Mouse (Mus musculus): ENCODE measurements around the gene Slc18b1. TPM values are rescaled to one million over a fixed set of nuclear protein-coding genes. Genes with fewer than 3 reads are reported as not detected.

Slc18b1 gene
- total RNA-seq, 2 experiments from 2014 or later: 24.1 to 24.7 TPM

Other genes starting within 250 kb of the Slc18b1 start
- 100 to 1,000 TPM; 181 to 221 TPM for gene Rps12, start 9.7 kb upstream of the Slc18b1 start, total RNA-seq (2021)
- under 1 TPM in 1 of 2 experiments, not detected in 1; 0.25 TPM for gene Vnn3, start 54.5 kb downstream of the Slc18b1 start, total RNA-seq (2021)
- under 1 TPM in 1 of 2 experiments, not detected in 1; 0.23 TPM for gene Vnn1, start 97.7 kb downstream of the Slc18b1 start, total RNA-seq (2021)
- gene Taar1, start 123.4 kb downstream of the Slc18b1 start, total RNA-seq (2021): not detected
- gene Taar2, start 141.6 kb downstream of the Slc18b1 start, total RNA-seq (2021): not detected
- not detected for gene Taar3, start 152.6 kb downstream of the Slc18b1 start, total RNA-seq (2021)
- not detected for gene Taar4, start 163.5 kb downstream of the Slc18b1 start, total RNA-seq (2021)
- not detected for gene Taar5, start 173.7 kb downstream of the Slc18b1 start, total RNA-seq (2021)
- not detected for gene Taar6, start 188.7 kb downstream of the Slc18b1 start, total RNA-seq (2021)
- not detected for gene Taar7a, start 196.5 kb downstream of the Slc18b1 start, total RNA-seq (2021)
- gene Taar7b, start 203.0 kb downstream of the Slc18b1 start, total RNA-seq (2021): not detected
- gene Taar7d, start 230.2 kb downstream of the Slc18b1 start, total RNA-seq (2021): not detected
- not detected for gene Taar7e, start 240.6 kb downstream of the Slc18b1 start, total RNA-seq (2021)

All from left cerebral cortex, postnatal 25 days (tissue).